Mouse (Mus musculus): ENCODE data around the gene Soat2. TPM values are rescaled to one million over a fixed set of nuclear protein-coding genes. Genes with fewer than 3 reads are reported as not detected.

Soat2 gene
- total RNA-seq, 2 experiments from 2014 or later, result 0.15 to 0.97 TPM

GRCm38 (mm10) chr15:102211895-102212294 lies 61.6 kb downstream of the Soat2 start:
- ATAC-seq (replicated peaks; ENCODE audit: poor library complexity, severe bottlenecking), result no peak

Other genes starting within 250 kb of the Soat2 start
- gene Krt4, start 225.8 kb upstream of the Soat2 start, total RNA-seq (2014; fragmentation: Nextera tagmentation), result not detected in 2 replicates
- not detected in 2 replicates for gene Krt4, start 225.8 kb upstream of the Soat2 start, total RNA-seq (2017)
- not detected in 2 replicates for gene Krt79, start 210.2 kb upstream of the Soat2 start, total RNA-seq (2014; fragmentation: Nextera tagmentation)
- gene Krt79, start 210.2 kb upstream of the Soat2 start, total RNA-seq (2017), result not detected in 2 replicates
- not detected in 2 replicates for gene Krt78, start 196.2 kb upstream of the Soat2 start, total RNA-seq (2014; fragmentation: Nextera tagmentation)
- gene Krt78, start 196.2 kb upstream of the Soat2 start, total RNA-seq (2017), result not detected in 2 replicates
- 0.30 TPM in 1 of 2 replicates, not detected in the other for gene Krt8, start 146.0 kb upstream of the Soat2 start, total RNA-seq (2014; fragmentation: Nextera tagmentation)
- gene Krt8, start 146.0 kb upstream of the Soat2 start, total RNA-seq (2017), result 0.31 and 0.60 TPM in 2 replicates
- gene Krt18, start 122.3 kb upstream of the Soat2 start, total RNA-seq (2014; fragmentation: Nextera tagmentation), result 11.4 and 20.2 TPM in 2 replicates
- gene Krt18, start 122.3 kb upstream of the Soat2 start, total RNA-seq (2017), result 12.4 and 24.9 TPM in 2 replicates
- gene Eif4b, start 76.8 kb upstream of the Soat2 start, total RNA-seq (2014; fragmentation: Nextera tagmentation), result 244 and 264 TPM in 2 replicates
- gene Eif4b, start 76.8 kb upstream of the Soat2 start, total RNA-seq (2017), result 450 TPM in 2 replicates
- 0.17 TPM in 1 of 2 replicates, not detected in the other for gene Tns2, start 50.1 kb upstream of the Soat2 start, total RNA-seq (2014; fragmentation: Nextera tagmentation)
- not detected in 2 replicates for gene Tns2, start 50.1 kb upstream of the Soat2 start, total RNA-seq (2017)
- 10.9 and 12.6 TPM in 2 replicates for gene Spryd3, start 14.3 kb upstream of the Soat2 start, total RNA-seq (2014; fragmentation: Nextera tagmentation)
- 13.2 and 24.2 TPM in 2 replicates for gene Spryd3, start 14.3 kb upstream of the Soat2 start, total RNA-seq (2017)
- not detected in 2 replicates for gene Igfbp6, start 6.2 kb upstream of the Soat2 start, total RNA-seq (2014; fragmentation: Nextera tagmentation)
- gene Igfbp6, start 6.2 kb upstream of the Soat2 start, total RNA-seq (2017), result not detected in 2 replicates
- gene Zfp740, start 52.7 kb downstream of the Soat2 start, total RNA-seq (2014; fragmentation: Nextera tagmentation), result 48.7 and 68.9 TPM in 2 replicates
- gene Zfp740, start 52.7 kb downstream of the Soat2 start, total RNA-seq (2017), result 23.8 and 27.8 TPM in 2 replicates
- gene Csad, start 54.2 kb downstream of the Soat2 start, total RNA-seq (2014; fragmentation: Nextera tagmentation), result 17.0 and 18.1 TPM in 2 replicates
- gene Csad, start 54.2 kb downstream of the Soat2 start, total RNA-seq (2017), result 7.5 and 23.4 TPM in 2 replicates
- gene Itgb7, start 81.4 kb downstream of the Soat2 start, total RNA-seq (2014; fragmentation: Nextera tagmentation), result 7.4 and 42.7 TPM in 2 replicates
- 15.2 and 31.6 TPM in 2 replicates for gene Itgb7, start 81.4 kb downstream of the Soat2 start, total RNA-seq (2017)
- gene Rarg, start 107.0 kb downstream of the Soat2 start, total RNA-seq (2014; fragmentation: Nextera tagmentation), result 7.5 and 11.5 TPM in 2 replicates
- gene Rarg, start 107.0 kb downstream of the Soat2 start, total RNA-seq (2017), result 2.0 and 3.4 TPM in 2 replicates
- gene Gm9918, start 120.0 kb downstream of the Soat2 start, total RNA-seq (2014; fragmentation: Nextera tagmentation), result not detected in 2 replicates
- not detected in 2 replicates for gene Gm9918, start 120.0 kb downstream of the Soat2 start, total RNA-seq (2017)
- gene Mfsd5, start 128.9 kb downstream of the Soat2 start, total RNA-seq (2014; fragmentation: Nextera tagmentation), result 20.0 and 39.8 TPM in 2 replicates
- gene Mfsd5, start 128.9 kb downstream of the Soat2 start, total RNA-seq (2017), result 16.1 and 29.4 TPM in 2 replicates
- 20.8 and 21.7 TPM in 2 replicates for gene Espl1, start 145.7 kb downstream of the Soat2 start, total RNA-seq (2014; fragmentation: Nextera tagmentation)
- 30.4 and 50.0 TPM in 2 replicates for gene Espl1, start 145.7 kb downstream of the Soat2 start, total RNA-seq (2017)
- 299 and 314 TPM in 2 replicates for gene Pfdn5, start 175.6 kb downstream of the Soat2 start, total RNA-seq (2014; fragmentation: Nextera tagmentation)
- gene Pfdn5, start 175.6 kb downstream of the Soat2 start, total RNA-seq (2017), result 366 and 404 TPM in 2 replicates
- 63.3 and 88.7 TPM in 2 replicates for gene Myg1, start 181.2 kb downstream of the Soat2 start, total RNA-seq (2014; fragmentation: Nextera tagmentation)
- gene Myg1, start 181.2 kb downstream of the Soat2 start, total RNA-seq (2017), result 55.1 and 59.9 TPM in 2 replicates
- 120 and 123 TPM in 2 replicates for gene Aaas, start 200.2 kb downstream of the Soat2 start, total RNA-seq (2014; fragmentation: Nextera tagmentation)
- gene Aaas, start 200.2 kb downstream of the Soat2 start, total RNA-seq (2017), result 147 and 153 TPM in 2 replicates
- gene Sp7, start 216.7 kb downstream of the Soat2 start, total RNA-seq (2014; fragmentation: Nextera tagmentation), result not detected in 2 replicates
- not detected in 2 replicates for gene Sp7, start 216.7 kb downstream of the Soat2 start, total RNA-seq (2017)

All from granulocyte monocyte progenitor cell, adult 5-6 weeks (primary cell).